Mouse (Mus musculus) ovary, adult 10 weeks (tissue): ENCODE data around the gene H2-Ke6. TPM values are rescaled to one million over a fixed set of nuclear protein-coding genes. Genes with fewer than 3 reads are reported as not detected.

ENCODE experiments used
- polyA plus RNA-seq: library from polyadenylated mRNA; stranded (reverse); fragments of 350-450 nt; fragmentation: Illumina TruSeq; extraction: RNeasy Lipid Tissue Mini Kit (QIAGEN cat#74804); gene quantifications from one replicate; pipeline ENCODE4 v1.2.3, GENCODE M21; 2014

H2-Ke6 gene
- polyA plus RNA-seq = not detected

GRCm38 (mm10) chr17:34027656-34028223 is at the start of gene H2-Ke6:
TSS of gene H2-Ke6 (minus strand) at chr17:34028060.

GRCm38 (mm10) chr17:34038878-34039561 is 11.2 kb upstream of the H2-Ke6 start, which contains the start of gene Col11a2:
TSS of gene Col11a2 (plus strand) at chr17:34039437.

GRCm38 (mm10) chr17:34031465-34032173 is 3.8 kb upstream of the H2-Ke6 start, which contains the start of the genes Slc39a7 and Rxrb:
TSS of gene Slc39a7 (minus strand) at chr17:34031682.
TSS of gene Rxrb (plus strand) at chr17:34031812.

GRCm38 (mm10) chr17:34024317-34024821 is 3.5 kb downstream of the H2-Ke6 start, which contains the start of gene Ring1:
TSS of gene Ring1 (minus strand) at chr17:34024680.

GRCm38 (mm10) chr17:34000150-34000537 is 27.7 kb downstream of the H2-Ke6 start, which contains the start of gene H2-K1:
TSS of gene H2-K1 (minus strand) at chr17:34000347.

Other genes with a start within 250 kb of the H2-Ke6 start
- 5.5 TPM for gene Angptl4, start 246.2 kb downstream of the H2-Ke6 start, polyA plus RNA-seq
- 5.6 TPM for gene Kank3, start 217.5 kb downstream of the H2-Ke6 start, polyA plus RNA-seq
- gene Rps28, start 203.5 kb downstream of the H2-Ke6 start, polyA plus RNA-seq = 90.3 TPM
- 14.1 TPM for gene Ndufa7, start 203.5 kb downstream of the H2-Ke6 start, polyA plus RNA-seq
- gene Cd320, start 185.0 kb downstream of the H2-Ke6 start, polyA plus RNA-seq = 9.6 TPM
- gene Gm7029, start 154.2 kb downstream of the H2-Ke6 start, polyA plus RNA-seq = not detected
- gene Kifc1, start 137.4 kb downstream of the H2-Ke6 start, polyA plus RNA-seq = 4.2 TPM
- gene Platr17, start 122.9 kb downstream of the H2-Ke6 start, polyA plus RNA-seq = not detected
- gene Daxx, start 118.6 kb downstream of the H2-Ke6 start, polyA plus RNA-seq = 6.0 TPM
- gene Tapbp, start 112.2 kb downstream of the H2-Ke6 start, polyA plus RNA-seq = 33.7 TPM
- 1.7 TPM for gene Zbtb22, start 112.2 kb downstream of the H2-Ke6 start, polyA plus RNA-seq
- 1.9 TPM for gene Rgl2, start 98.5 kb downstream of the H2-Ke6 start, polyA plus RNA-seq
- gene Pfdn6, start 87.7 kb downstream of the H2-Ke6 start, polyA plus RNA-seq = 15.3 TPM
- gene Wdr46, start 87.4 kb downstream of the H2-Ke6 start, polyA plus RNA-seq = 0.74 TPM
- gene B3galt4, start 76.6 kb downstream of the H2-Ke6 start, polyA plus RNA-seq = 0.29 TPM
- 3.7 TPM for gene Vps52, start 72.2 kb downstream of the H2-Ke6 start, polyA plus RNA-seq
- 24.9 TPM for gene Rps18, start 72.1 kb downstream of the H2-Ke6 start, polyA plus RNA-seq
- 77.3 TPM for gene H2-K1, start 27.7 kb downstream of the H2-Ke6 start, polyA plus RNA-seq
- gene Ring1, start 3.4 kb downstream of the H2-Ke6 start, polyA plus RNA-seq = 1.5 TPM
- gene Slc39a7, start 3.6 kb upstream of the H2-Ke6 start, polyA plus RNA-seq = 1.2 TPM
- gene Rxrb, start 3.8 kb upstream of the H2-Ke6 start, polyA plus RNA-seq = 1.2 TPM
- gene Col11a2, start 11.4 kb upstream of the H2-Ke6 start, polyA plus RNA-seq = not detected
- gene H2-Oa, start 64.3 kb upstream of the H2-Ke6 start, polyA plus RNA-seq = not detected
- not detected for gene H2-DMa, start 91.5 kb upstream of the H2-Ke6 start, polyA plus RNA-seq
- gene Brd2, start 94.6 kb upstream of the H2-Ke6 start, polyA plus RNA-seq = 266 TPM
- gene H2-DMb2, start 115.2 kb upstream of the H2-Ke6 start, polyA plus RNA-seq = 1.1 TPM
- 5.0 TPM for gene H2-DMb1, start 125.0 kb upstream of the H2-Ke6 start, polyA plus RNA-seq
- gene Tap1, start 159.5 kb upstream of the H2-Ke6 start, polyA plus RNA-seq = 2.4 TPM
- gene Psmb9, start 159.7 kb upstream of the H2-Ke6 start, polyA plus RNA-seq = 2.2 TPM
- gene Psmb8, start 169.7 kb upstream of the H2-Ke6 start, polyA plus RNA-seq = 0.83 TPM
- gene Tap2, start 175.5 kb upstream of the H2-Ke6 start, polyA plus RNA-seq = not detected
- 3.7 TPM for gene H2-Ob, start 210.8 kb upstream of the H2-Ke6 start, polyA plus RNA-seq
- 33.0 TPM for gene H2-Ab1, start 229.6 kb upstream of the H2-Ke6 start, polyA plus RNA-seq